22 mouse cellular contexts compared by ENCODE assay signal in genomic region chr2:3499543-3499942, GRCm38 (mm10).
"Had no signal": no experiment of that assay in that cellular context is flagged by ENCODE, and none has a peak within 500 bp of the region (broad histone marks: within the 10 kb centered on the region; RNA-seq: fewer than 3 reads in every experiment).

No protein-coding gene starts in this region.

- H3K9ac ChIP-seq: intestine, embryonic 15.5 days; kidney, embryonic 15.5 days; limb, embryonic 12.5 days; limb, embryonic 15.5 days; midbrain, embryonic 12.5 days; midbrain, embryonic 15.5 days; neural tube, embryonic 12.5 days; neural tube, embryonic 15.5 days had no signal

- H3K9me3 ChIP-seq: intestine, embryonic 15.5 days; kidney, embryonic 15.5 days; limb, embryonic 12.5 days; limb, embryonic 15.5 days; megakaryocyte, embryonic 14.5 days; midbrain, embryonic 12.5 days; midbrain, embryonic 15.5 days; neural tube, embryonic 12.5 days; neural tube, embryonic 15.5 days had no signal

- H3K27me3 ChIP-seq: intestine, embryonic 15.5 days; kidney, embryonic 15.5 days; limb, embryonic 12.5 days; limb, embryonic 15.5 days; megakaryocyte, embryonic 14.5 days; midbrain, embryonic 12.5 days; midbrain, embryonic 15.5 days; neural tube, embryonic 12.5 days; neural tube, embryonic 15.5 days had no signal

- H3K4me1 ChIP-seq: intestine, embryonic 15.5 days; kidney, embryonic 15.5 days; limb, embryonic 12.5 days; limb, embryonic 15.5 days; midbrain, embryonic 12.5 days; midbrain, embryonic 15.5 days; neural tube, embryonic 12.5 days; neural tube, embryonic 15.5 days had no signal

- H3K4me3 ChIP-seq: intestine, embryonic 15.5 days; kidney, embryonic 15.5 days; left cerebral cortex, adult 2 months; limb, embryonic 12.5 days; limb, embryonic 15.5 days; megakaryocyte, embryonic 14.5 days; midbrain, embryonic 12.5 days; midbrain, embryonic 15.5 days; neural tube, embryonic 12.5 days; neural tube, embryonic 15.5 days had no signal

- H3K4me2 ChIP-seq: intestine, embryonic 15.5 days; kidney, embryonic 15.5 days; limb, embryonic 12.5 days; limb, embryonic 15.5 days; midbrain, embryonic 12.5 days; midbrain, embryonic 15.5 days; neural tube, embryonic 12.5 days; neural tube, embryonic 15.5 days had no signal

- DNase-seq: kidney, adult 11 months; kidney, adult 8-10 months; kidney, postnatal 10 days; kidney, postnatal 36 days; layer of hippocampus, postnatal 36 days; left cerebral cortex, postnatal 4 days; lung, adult 2 months; lung, postnatal 14 days; right cerebral cortex, adult 18-20 months; right cerebral cortex, postnatal 14 days; right cerebral cortex, postnatal 4 days; thymus, postnatal 25 days had no signal

- ATAC-seq: intestine, embryonic 15.5 days; midbrain, embryonic 15.5 days had no signal

- H3K27ac ChIP-seq: intestine, embryonic 15.5 days; kidney, embryonic 15.5 days; left cerebral cortex, adult 2 months; limb, embryonic 12.5 days; limb, embryonic 15.5 days; midbrain, embryonic 12.5 days; midbrain, embryonic 15.5 days; neural tube, embryonic 12.5 days; neural tube, embryonic 15.5 days had no signal
